Mouse (Mus musculus) brain, embryonic 14.5 days (tissue): ENCODE measurements around the gene Sipa1l1.

Experiments used
- CTCF ChIP-seq: fragments of 200-500 bp; IDR thresholded peaks from 2 replicates; pipeline ENCODE4 v1.5.1; 2012; ENCODE audit warnings: inconsistent platforms, mild to moderate bottlenecking, moderate library complexity, borderline replicate concordance; ENCODE audit not compliant: insufficient read depth, insufficient read length; ENCODE audit errors: extremely low read depth
- POLR2A ChIP-seq: fragments of 200-500 bp; IDR thresholded peaks from 2 replicates; pipeline ENCODE4 v1.6.1; 2012; ENCODE audit warnings: mild to moderate bottlenecking, inconsistent platforms, borderline replicate concordance; ENCODE audit not compliant: poor library complexity, insufficient read depth, insufficient read length, severe bottlenecking; ENCODE audit errors: extremely low read depth

DNA sequence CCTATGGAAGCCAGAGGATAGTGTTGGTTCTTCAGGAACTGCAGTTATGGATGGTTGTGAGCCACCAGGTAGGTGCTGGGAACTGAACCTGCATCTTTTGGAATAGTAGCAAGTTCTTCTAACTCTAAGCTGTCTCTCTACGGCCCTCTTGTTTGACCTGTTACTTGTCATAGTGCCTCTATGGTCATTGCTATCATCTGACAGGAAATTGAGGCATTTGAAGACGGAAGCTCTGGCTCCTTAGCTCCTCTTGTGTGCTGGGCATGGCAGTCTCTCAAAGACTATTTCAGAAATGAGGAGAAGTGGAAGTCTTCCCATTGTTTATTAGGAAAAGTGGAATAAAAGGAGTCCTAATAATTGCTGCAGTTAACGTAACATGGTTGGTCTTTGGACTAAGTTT lies 38.9 kb downstream of the Sipa1l1 start:
- TF ChIP-seq CTCF (no peak), POLR2A (no peak)
